Mouse (Mus musculus) large intestine, adult 2 months (tissue): ENCODE results near the gene Pgpep1l. TPM values are rescaled to one million over a fixed set of nuclear protein-coding genes. Genes with fewer than 3 reads are reported as not detected.
"Not testable (repeated sequence)": the region's sequence is repeated elsewhere in the genome, so short reads cannot be mapped to it uniquely, and the experiment has no call there.

Source experiments
- DNase-seq: peaks from one replicate; pipeline ENCODE4 v3.0.0-alpha.2; 2012; ENCODE audit warnings: low read depth, low spot score
- WGBS: fragments of 180-500 bp; shearing (Covaris S2); methylation state at CpG from one replicate; pipeline ENCODE4 v1.1.7; 2018; 5-methylcytosine and 5-hydroxymethylcytosine counted together
- polyA plus RNA-seq: library from polyadenylated mRNA; depleted of rRNA; stranded (reverse); fragments of >200 nt; gene quantifications from 2 replicates; pipeline ENCODE4 v1.2.3, GENCODE M21; 2012; rRNA removed

Gene Pgpep1l
- polyA plus RNA-seq = not detected in 2 replicates

GRCm38 (mm10) chr7:68264028-68264453 is at the start of gene Pgpep1l:
Gene Pgpep1l, minus strand, starts transcription at chr7:68264233.
- 8% methylated on average over 25 of the region's 25 CpGs for WGBS

GRCm38 (mm10) chr7:68313038-68313782 is 49.2 kb upstream of the Pgpep1l start:
- no peak for DNase-seq
- WGBS = 75% methylated on average over 14 of the region's 14 CpGs

More at GRCm38 (mm10) chr7:68264028-68264453, at the start of gene Pgpep1l:
- no peak for DNase-seq

- no peak for DNase-seq
- 59% methylated on average over 5 of the region's 5 CpGs for WGBS
These were observed 48.4 kb upstream of the Pgpep1l start for GRCm38 (mm10) chr7:68312395-68312794.

GRCm38 (mm10) chr7:68311469-68311868 is 47.4 kb upstream of the Pgpep1l start:
- WGBS = 69% methylated on average over 6 of the region's 6 CpGs
- no peak for DNase-seq

GRCm38 (mm10) chr7:68306756-68307155 is 42.7 kb upstream of the Pgpep1l start:
- DNase-seq = no peak
- WGBS = 43% methylated on average over 8 of the region's 8 CpGs

GRCm38 (mm10) chr7:68305781-68306575 is 41.9 kb upstream of the Pgpep1l start:
- 75% methylated on average over 11 of the region's 11 CpGs for WGBS
- no peak for DNase-seq

GRCm38 (mm10) chr7:68303685-68304084 is 39.7 kb upstream of the Pgpep1l start:
- DNase-seq = no peak
- WGBS = 58% methylated on average over 6 of the region's 6 CpGs

GRCm38 (mm10) chr7:68302586-68303433 is 38.8 kb upstream of the Pgpep1l start:
- WGBS = 15% methylated on average over 18 of the region's 18 CpGs
- DNase-seq = no peak

- no peak for DNase-seq
- WGBS = 79% methylated on average over 7 of the region's 7 CpGs
These were observed 37.1 kb upstream of the Pgpep1l start for GRCm38 (mm10) chr7:68301160-68301559.

- WGBS = 78% methylated on average over 13 of the region's 13 CpGs
- DNase-seq = no peak
These were observed 34.5 kb upstream of the Pgpep1l start for GRCm38 (mm10) chr7:68298381-68299076.

- WGBS = 88% methylated on average over 5 of the region's 5 CpGs
- DNase-seq = no peak
These were observed 32.5 kb upstream of the Pgpep1l start for GRCm38 (mm10) chr7:68296487-68296886.

- 52% methylated on average over 16 of the region's 16 CpGs for WGBS
- DNase-seq = no peak
These were observed 30.2 kb upstream of the Pgpep1l start for GRCm38 (mm10) chr7:68293997-68294789.

- WGBS = 56% methylated on average over 1 of the region's 1 CpGs
- no peak for DNase-seq
These were observed 27.6 kb upstream of the Pgpep1l start for GRCm38 (mm10) chr7:68291603-68292002.

- no peak for DNase-seq
- WGBS = 96% methylated on average over 8 of the region's 8 CpGs
These were observed 25.0 kb upstream of the Pgpep1l start for GRCm38 (mm10) chr7:68289081-68289480.

GRCm38 (mm10) chr7:68288000-68288399 is 24.0 kb upstream of the Pgpep1l start:
- 84% methylated on average over 4 of the region's 4 CpGs for WGBS
- not testable (repeated sequence) for DNase-seq

GRCm38 (mm10) chr7:68287582-68287981 is 23.5 kb upstream of the Pgpep1l start:
- 61% methylated on average over 2 of the region's 2 CpGs for WGBS
- DNase-seq = no peak

- 88% methylated on average over 24 of the region's 24 CpGs for WGBS
- DNase-seq = no peak
These were observed 22.8 kb upstream of the Pgpep1l start for GRCm38 (mm10) chr7:68286526-68287481.
